Mouse (Mus musculus) heart, adult 18-20 months (tissue): Measurements from ENCODE around the gene Lipn. TPM values are rescaled to one million over a fixed set of nuclear protein-coding genes. Genes with fewer than 3 reads are reported as not detected.

Source experiments
- DNase-seq, 2 experiments: peaks; one replicate each; pipeline ENCODE4 v3.0.0; 2021 to 2022; ENCODE audit warnings: mixed read lengths in 1 of 2
- long read RNA-seq, 2 experiments: library from polyadenylated mRNA; stranded (forward); transcript quantifications; one replicate each; pipeline ENCODE4 v2.0.0; 2021
- total RNA-seq, 2 experiments: library from RNA; stranded (reverse); gene quantifications; 2 replicates each; pipeline ENCODE4 v1.2.3; 2021

The Lipn gene
- not detected for total RNA-seq
- long read RNA-seq, experiment 1, partial matches to known transcripts, result 0 of 1 reads
- long read RNA-seq, experiment 1, other reads (novel, unspliced or antisense), result 1 of 1 reads
- long read RNA-seq, experiment 2, result 0 reads

GRCm38 (mm10) chr19:34066779-34067472 lies at the start of gene Lipn:
Gene Lipn, plus strand, starts transcription at chr19:34067358.
- no peak for DNase-seq

- peak in 1 of 2 experiments; percentile 2 for DNase-seq
Measured at GRCm38 (mm10) chr19:34021440-34022172, 45.6 kb upstream of the Lipn start.

GRCm38 (mm10) chr19:34022759-34023158 lies 44.4 kb upstream of the Lipn start:
- peak in 1 of 2 experiments; percentile 7 for DNase-seq

- no peak for DNase-seq
Measured at GRCm38 (mm10) chr19:34039731-34040130, 27.4 kb upstream of the Lipn start.

- no peak for DNase-seq
Measured at GRCm38 (mm10) chr19:34043008-34043407, 24.1 kb upstream of the Lipn start.

GRCm38 (mm10) chr19:34049371-34050039 lies 17.7 kb upstream of the Lipn start:
- no peak for DNase-seq

GRCm38 (mm10) chr19:34051502-34051901 lies 15.7 kb upstream of the Lipn start:
- no peak for DNase-seq

GRCm38 (mm10) chr19:34063547-34063946 lies 3.6 kb upstream of the Lipn start:
- no peak for DNase-seq

GRCm38 (mm10) chr19:34064059-34064458 lies 3.1 kb upstream of the Lipn start:
- no peak for DNase-seq

GRCm38 (mm10) chr19:34074239-34074638 lies 7.1 kb downstream of the Lipn start:
- DNase-seq, result no peak

GRCm38 (mm10) chr19:34078130-34078529 lies 11.0 kb downstream of the Lipn start:
- no peak for DNase-seq

GRCm38 (mm10) chr19:34089011-34089680 lies 22.0 kb downstream of the Lipn start:
- DNase-seq, result peak in 1 of 2 experiments; percentile 4

GRCm38 (mm10) chr19:34095381-34095780 lies 28.2 kb downstream of the Lipn start:
- DNase-seq, result no peak

GRCm38 (mm10) chr19:34096228-34096627 lies 29.1 kb downstream of the Lipn start:
- DNase-seq, result no peak

- DNase-seq, result no peak
Measured at GRCm38 (mm10) chr19:34100633-34101032, 33.5 kb downstream of the Lipn start, which contains the start of gene Lipm. Gene Lipm, plus strand, starts transcription at chr19:34100933.

GRCm38 (mm10) chr19:34101888-34102287 lies 34.7 kb downstream of the Lipn start:
- DNase-seq, result no peak

GRCm38 (mm10) chr19:34104841-34105240 lies 37.7 kb downstream of the Lipn start:
- no peak for DNase-seq

GRCm38 (mm10) chr19:34119102-34119501 lies 51.9 kb downstream of the Lipn start:
- no peak for DNase-seq

GRCm38 (mm10) chr19:34119653-34120052 lies 52.5 kb downstream of the Lipn start:
- no peak for DNase-seq

- no peak for DNase-seq
Measured at GRCm38 (mm10) chr19:34120107-34120731, 53.1 kb downstream of the Lipn start.
